Mouse (Mus musculus): ENCODE data around the gene Zfp69.

DNA sequence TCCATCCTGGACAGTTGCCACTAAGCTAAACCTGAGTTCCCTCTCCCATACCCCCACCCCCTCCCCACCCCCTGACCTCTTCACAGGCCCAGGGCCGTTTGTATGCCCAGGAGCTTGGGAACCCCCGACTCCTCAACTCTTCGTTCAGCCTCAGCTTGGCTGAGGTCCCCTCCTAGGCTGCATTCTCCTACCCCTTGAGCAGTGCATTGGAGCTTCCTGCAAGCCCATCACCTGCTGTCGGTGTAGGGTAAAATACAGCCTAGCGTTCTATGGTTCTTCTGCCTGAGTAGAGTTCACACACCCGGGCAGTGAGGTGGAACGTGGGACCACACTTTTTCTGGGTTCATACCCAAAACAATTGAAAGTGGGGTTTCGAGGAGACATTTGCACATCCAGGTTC is 38.1 kb downstream of the Zfp69 start:
- TF ChIP-seq CTCF (IDR thresholded peaks at IDR 0.05; ENCODE audit: insufficient read depth, low read depth, low read length) = no peak
- no peak for TF ChIP-seq POLR2A (IDR thresholded peaks at IDR 0.05; ENCODE audit: insufficient read depth, low read depth, low read length)
